Comparison of ENCODE assay signal across 30 mouse cellular contexts in genomic region chr1:179713367-179713766, GRCm38 (mm10). TPM values are rescaled to one million over a fixed set of nuclear protein-coding genes. Genes with fewer than 3 reads are reported as not detected.
"Had no signal": no experiment of that assay in that cellular context is flagged by ENCODE, and none has a peak within 500 bp of the region (broad histone marks: within the 10 kb centered on the region; RNA-seq: fewer than 3 reads in every experiment).

No protein-coding gene starts in this region.

- H3K4me3 ChIP-seq: heart, embryonic 10.5 days; heart, embryonic 12.5 days; hindbrain, embryonic 13.5 days; hindbrain, embryonic 15.5 days; kidney, embryonic 15.5 days; limb, embryonic 13.5 days; limb, embryonic 15.5 days; liver, embryonic 12.5 days had no signal

- H3K4me2 ChIP-seq: heart, embryonic 12.5 days; hindbrain, embryonic 13.5 days; hindbrain, embryonic 15.5 days; kidney, embryonic 15.5 days; limb, embryonic 13.5 days; limb, embryonic 15.5 days; liver, embryonic 12.5 days had no signal

- H3K27ac ChIP-seq: heart, embryonic 10.5 days; hindbrain, embryonic 13.5 days; hindbrain, embryonic 15.5 days; hindbrain, postnatal 0 days; kidney, embryonic 15.5 days; kidney, postnatal 0 days; limb, embryonic 13.5 days; limb, embryonic 15.5 days; liver, embryonic 12.5 days; liver, embryonic 14.5 days had no signal

- H3K9ac ChIP-seq: heart, embryonic 12.5 days; hindbrain, embryonic 13.5 days; hindbrain, embryonic 15.5 days; kidney, embryonic 15.5 days; limb, embryonic 13.5 days; limb, embryonic 15.5 days; liver, embryonic 12.5 days; liver, embryonic 14.5 days had no signal

- H3K27me3 ChIP-seq: heart, embryonic 12.5 days; hindbrain, embryonic 13.5 days; hindbrain, embryonic 15.5 days; kidney, embryonic 15.5 days; limb, embryonic 13.5 days; limb, embryonic 15.5 days; liver, embryonic 12.5 days had no signal

- H3K36me3 ChIP-seq: heart, embryonic 10.5 days; heart, embryonic 12.5 days; hindbrain, embryonic 13.5 days; hindbrain, embryonic 15.5 days; kidney, embryonic 15.5 days; limb, embryonic 13.5 days; limb, embryonic 15.5 days; liver, embryonic 12.5 days had no signal

- DNase-seq: gastrocnemius, postnatal 14 days; gastrocnemius, postnatal 36 days; heart, postnatal 14 days; heart, postnatal 36 days; kidney, adult 11 months; kidney, adult 2 months; kidney, adult 9 months; kidney, postnatal 14 days; kidney, postnatal 36 days; layer of hippocampus, postnatal 36 days; left cerebral cortex, postnatal 4 days had no signal

- ATAC-seq: hindbrain, postnatal 0 days; intestine, embryonic 16.5 days; liver, embryonic 12.5 days had no signal

- H3K9me3 ChIP-seq: heart, embryonic 10.5 days; hindbrain, embryonic 15.5 days; kidney, embryonic 15.5 days; limb, embryonic 13.5 days; limb, embryonic 15.5 days had no signal

- H3K4me1 ChIP-seq: heart, embryonic 10.5 days; heart, embryonic 12.5 days; hindbrain, embryonic 13.5 days; hindbrain, embryonic 15.5 days; kidney, embryonic 15.5 days; limb, embryonic 13.5 days had no signal

RNA-seq across cellular contexts. Expression of gene Kif28, which starts 31.7 kb away (rescaled TPM):
- total RNA-seq: hematopoietic stem cell, adult 5-6 weeks; hindbrain, postnatal 0 days; liver, adult 2 months had no signal
- polyA plus RNA-seq: gonadal fat pad, adult 2 months; heart, embryonic 12.5 days; hindbrain, embryonic 11.5 days; hindbrain, embryonic 13.5 days; intestine, embryonic 14.5 days; intestine, embryonic 16.5 days; kidney, adult 2 months; kidney, embryonic 15.5 days; kidney, postnatal 0 days; large intestine, adult 2 months; limb, embryonic 13.5 days; liver, adult 2 months; liver, embryonic 12.5 days; liver, embryonic 16.5 days had no signal
